Mouse (Mus musculus) kidney, adult 2 months (tissue): ENCODE measurements around the gene Ltbp3. TPM values are rescaled to one million over a fixed set of nuclear protein-coding genes. Genes with fewer than 3 reads are reported as not detected.
A peak's percentile ranks its signal among the peaks of the same experiment; 100 is the strongest.

Experiments
- DNase-seq: peaks from one replicate; pipeline ENCODE4 v3.0.0; 2021
- H3K27ac ChIP-seq: fragments of 200-500 bp; 2 replicates; pipeline ENCODE4 v1.5.1; 2012; ENCODE audit warnings: low read depth, low read length, control low read depth, inconsistent platforms; ENCODE audit not compliant: insufficient read depth
- H3K27me3 ChIP-seq: fragments of 200-500 bp; replicated peaks from 2 replicates; pipeline ENCODE4 v1.6.1; 2012; ENCODE audit warnings: mild to moderate bottlenecking, moderate library complexity, low read length, inconsistent platforms; ENCODE audit not compliant: control insufficient read depth, insufficient read depth
- H3K36me3 ChIP-seq: fragments of 200-500 bp; 2 replicates; pipeline ENCODE4 v1.6.1; 2012; ENCODE audit warnings: mild to moderate bottlenecking, moderate library complexity, low read length, inconsistent platforms; ENCODE audit not compliant: control insufficient read depth, insufficient read depth
- H3K4me1 ChIP-seq: fragments of 200-500 bp; 2 replicates; pipeline ENCODE4 v1.6.1; 2011; ENCODE audit warnings: low read length; ENCODE audit not compliant: control insufficient read depth, insufficient read depth
- H3K4me3 ChIP-seq: fragments of 200-500 bp; 2 replicates; pipeline ENCODE4 v1.5.1; 2011; ENCODE audit warnings: mild to moderate bottlenecking, low read depth, low read length, control low read depth; ENCODE audit not compliant: insufficient read depth
- CTCF ChIP-seq: fragments of 200-500 bp; conservative IDR thresholded peaks from 2 replicates; pipeline ENCODE4 v1.5.1; 2011; ENCODE audit warnings: low read depth, mild to moderate bottlenecking, control low read depth, low read length, moderate library complexity, mixed read lengths; ENCODE audit not compliant: insufficient read depth, insufficient read length
- POLR2A ChIP-seq: fragments of 200-500 bp; IDR thresholded peaks from one replicate; pipeline ENCODE4 v1.6.1; 2011; ENCODE audit warnings: low read depth, low read length, control low read depth
- WGBS: fragments of 180-500 bp; shearing (Covaris S2); methylation state at CpG from one replicate; pipeline ENCODE4 v1.1.7; 2018; 5-methylcytosine and 5-hydroxymethylcytosine counted together
- polyA plus RNA-seq: library from polyadenylated mRNA; depleted of rRNA; stranded (reverse); fragments of >200 nt; gene quantifications from 2 replicates; pipeline ENCODE4 v1.2.3, GENCODE M21; 2012

Ltbp3 gene
- polyA plus RNA-seq, 1 experiment: 52.8 TPM

DNA sequence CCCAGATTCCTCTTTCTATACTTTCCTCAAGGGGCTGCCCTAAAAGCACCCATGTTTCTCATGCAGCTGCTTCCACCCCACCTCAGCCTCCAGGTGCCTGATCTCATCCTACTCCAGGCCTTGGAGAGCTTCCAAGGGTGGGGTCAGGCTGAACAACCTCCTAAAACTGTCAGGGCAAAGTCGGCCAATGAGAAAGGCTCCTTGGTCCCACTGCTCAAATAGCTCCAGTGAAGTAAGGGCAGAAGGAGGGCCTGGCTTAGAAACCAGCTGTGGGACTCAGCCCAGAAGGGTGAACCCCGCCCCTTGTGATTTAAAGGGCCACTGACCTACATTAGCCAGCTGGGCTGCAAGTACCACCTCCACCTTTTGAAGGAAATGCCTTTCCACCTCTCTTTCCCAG, 27.0 kb upstream of the Ltbp3 start:
- no peak overlapping the region for H3K4me3 ChIP-seq
- no peaks in the 10 kb centered on the region for H3K36me3 ChIP-seq
- WGBS: 7% methylated on average over 2 of the region's 2 CpGs
- no peak overlapping the region for H3K27ac ChIP-seq
- peaks cover 3% of the 10 kb centered on the region; the same call in 1 of the 2 replicates for H3K4me1 ChIP-seq
- peak; percentile 85 for DNase-seq
- no peaks in the 10 kb centered on the region for H3K27me3 ChIP-seq
- TF ChIP-seq POLR2A: no peak
- no peak for TF ChIP-seq CTCF

DNA sequence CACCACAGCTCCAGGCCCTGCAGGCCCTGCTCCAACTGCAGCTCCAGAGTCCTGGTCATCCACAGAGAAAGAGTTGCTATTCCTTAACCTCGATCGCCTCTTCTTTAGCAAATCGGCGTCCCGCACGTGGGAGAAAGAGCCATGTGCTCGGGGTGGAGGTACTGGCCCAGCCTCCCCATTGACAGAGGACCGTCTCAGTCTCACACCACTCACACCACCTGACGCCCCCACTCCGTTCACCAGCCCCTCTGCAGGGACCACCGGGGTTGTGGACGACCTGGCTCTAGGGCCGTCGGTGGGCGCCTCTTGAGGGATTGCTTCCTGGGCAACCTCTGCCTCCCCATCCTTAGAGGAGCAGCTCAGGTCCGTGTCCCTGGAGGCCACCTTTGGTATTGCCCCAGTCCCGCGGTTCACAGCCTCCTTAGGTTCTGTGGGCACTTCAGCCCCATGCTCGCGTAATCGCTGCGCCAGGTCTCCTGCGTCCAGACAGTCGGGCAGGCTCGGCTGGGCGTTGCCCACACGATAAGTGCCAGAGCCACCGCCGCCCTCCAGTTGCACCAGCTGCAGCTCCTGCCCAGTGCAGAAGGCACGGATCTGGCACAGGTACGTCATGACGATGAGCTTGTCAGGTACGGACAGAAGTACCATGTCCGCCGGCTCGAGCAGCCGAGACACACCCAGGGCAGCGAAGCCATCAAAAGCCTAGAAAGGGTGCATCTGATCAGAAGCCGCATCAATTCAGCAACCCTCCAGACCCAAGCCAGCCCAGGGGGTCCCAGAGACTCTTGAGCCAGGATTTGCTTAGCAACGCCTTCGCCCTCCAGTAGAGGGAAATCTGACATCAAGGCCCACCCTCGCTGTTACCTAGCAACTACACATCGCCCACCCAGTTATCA, 24.7 kb upstream of the Ltbp3 start:
- H3K4me3 ChIP-seq: no peak overlapping the region
- no peaks in the 10 kb centered on the region for H3K36me3 ChIP-seq
- no peak for TF ChIP-seq POLR2A
- peak; percentile 51; the same call in 1 of the 2 replicates for TF ChIP-seq CTCF
- WGBS: 41% methylated on average over 43 of the region's 43 CpGs
- peak; percentile 54 for DNase-seq
- peaks cover 3% of the 10 kb centered on the region; the same call in 1 of the 2 replicates for H3K4me1 ChIP-seq
- H3K27ac ChIP-seq: no peak overlapping the region
- H3K27me3 ChIP-seq: no peaks in the 10 kb centered on the region

DNA sequence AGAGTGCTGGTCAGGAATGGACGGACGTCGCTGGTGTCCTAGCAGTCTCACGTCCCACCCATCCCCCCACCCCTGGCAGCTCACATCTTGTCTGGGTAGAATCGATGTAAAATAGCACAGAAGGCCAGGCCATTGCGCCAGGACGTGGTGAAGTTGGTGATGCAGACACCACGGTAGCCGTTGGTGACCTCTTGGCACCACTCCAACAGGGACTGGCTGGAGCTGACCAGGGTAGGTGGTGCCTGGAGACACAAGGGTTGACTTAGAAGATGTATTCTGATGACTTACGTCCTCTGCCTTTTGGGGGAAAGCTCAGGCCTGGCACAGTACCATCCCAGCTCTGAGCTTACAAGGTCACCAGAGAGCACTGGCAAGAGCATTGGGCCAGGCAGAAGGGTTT, 23.7 kb upstream of the Ltbp3 start:
- peak; percentile 27 for DNase-seq
- no peak overlapping the region for H3K4me3 ChIP-seq
- peaks cover 3% of the 10 kb centered on the region; the same call in 1 of the 2 replicates for H3K4me1 ChIP-seq
- WGBS: 58% methylated on average over 10 of the region's 10 CpGs
- no peak for TF ChIP-seq CTCF
- TF ChIP-seq POLR2A: no peak
- H3K27ac ChIP-seq: no peak overlapping the region
- no peaks in the 10 kb centered on the region for H3K36me3 ChIP-seq
- no peaks in the 10 kb centered on the region for H3K27me3 ChIP-seq

DNA sequence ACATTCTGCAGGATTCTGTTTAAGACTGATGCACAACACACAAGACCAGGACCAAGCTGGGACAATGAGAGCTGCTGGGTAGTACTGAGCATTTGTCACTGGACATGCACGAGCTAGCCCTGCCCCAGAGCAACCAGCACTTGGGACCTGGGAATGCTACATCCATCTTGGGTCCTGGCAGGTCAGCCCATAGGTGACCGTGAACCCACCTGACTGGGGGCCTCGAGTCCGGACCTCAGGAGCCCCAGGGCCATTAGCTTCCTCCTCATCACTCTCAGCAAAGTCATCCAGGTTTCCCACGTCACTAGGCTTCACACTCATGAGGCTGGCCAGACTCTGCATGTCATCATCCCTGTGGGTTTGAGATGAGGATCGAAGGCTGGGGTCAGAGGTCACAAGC, 19.5 kb upstream of the Ltbp3 start:
- 91% methylated on average over 6 of the region's 6 CpGs for WGBS
- Histone ChIP-seq H3K4me3 (no peak overlapping the region), H3K4me1 (peaks cover 4% of the 10 kb centered on the region; the same call in 1 of the 2 replicates), H3K36me3 (no peaks in the 10 kb centered on the region), H3K27ac (no peak overlapping the region), H3K27me3 (no peaks in the 10 kb centered on the region)
- no peak for DNase-seq
- TF ChIP-seq POLR2A (no peak), CTCF (no peak)

- TF ChIP-seq POLR2A (no peak), CTCF (no peak)
- no peak for DNase-seq
- Histone ChIP-seq H3K4me1 (peaks cover 6% of the 10 kb centered on the region; the same call in 1 of the 2 replicates), H3K27me3 (no peaks in the 10 kb centered on the region), H3K36me3 (no peaks in the 10 kb centered on the region), H3K27ac (no peak overlapping the region), H3K4me3 (no peak overlapping the region)
- 76% methylated on average over 7 of the region's 7 CpGs for WGBS
Observed at GRCm38 (mm10) chr19:5722848-5723425, 17.8 kb upstream of the Ltbp3 start.

DNA sequence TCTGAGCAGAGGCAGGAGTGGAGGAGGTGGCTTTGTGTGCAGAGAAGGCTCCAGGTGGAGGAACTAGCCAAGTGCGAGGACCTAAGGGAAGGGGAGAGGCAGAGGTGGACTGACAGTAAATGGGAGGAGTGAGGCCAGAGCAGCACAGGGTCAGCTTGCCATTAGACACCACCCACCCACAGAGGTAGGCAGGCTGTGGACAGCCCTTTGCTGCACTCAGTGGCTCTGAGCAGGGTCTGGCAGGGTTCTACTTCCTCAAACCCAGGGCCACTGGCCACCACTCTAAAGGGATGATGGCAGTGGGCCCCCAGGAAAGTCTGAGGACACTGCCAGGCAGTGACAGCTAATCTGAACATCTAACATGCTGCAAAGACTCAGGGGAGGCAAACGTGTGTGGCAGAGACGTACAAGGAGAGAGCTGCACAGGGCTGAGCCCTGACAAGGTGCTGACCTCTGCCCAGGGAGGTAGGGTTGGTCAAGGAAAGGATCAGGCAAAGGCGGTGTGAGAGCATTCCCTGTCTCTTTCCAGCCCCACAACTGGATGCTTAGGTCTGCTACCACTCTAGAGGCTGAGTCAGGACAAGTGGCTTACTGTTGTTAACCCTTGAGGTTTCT, 16.7 kb upstream of the Ltbp3 start:
- no peak for TF ChIP-seq CTCF
- TF ChIP-seq POLR2A: no peak
- peak overlapping the region; percentile 70; the same call in 1 of the 2 replicates for H3K4me3 ChIP-seq
- H3K27me3 ChIP-seq: no peaks in the 10 kb centered on the region
- no peak for DNase-seq
- 45% methylated on average over 4 of the region's 4 CpGs for WGBS
- peaks cover 13% of the 10 kb centered on the region; the same call in 1 of the 2 replicates for H3K4me1 ChIP-seq
- H3K36me3 ChIP-seq: no peaks in the 10 kb centered on the region
- H3K27ac ChIP-seq: no peak overlapping the region

GRCm38 (mm10) chr19:5724549-5724941, 16.2 kb upstream of the Ltbp3 start:
- peaks cover 13% of the 10 kb centered on the region; the same call in 1 of the 2 replicates for H3K4me1 ChIP-seq
- H3K36me3 ChIP-seq: no peaks in the 10 kb centered on the region
- no peaks in the 10 kb centered on the region for H3K27me3 ChIP-seq
- peak; percentile 88 for DNase-seq
- no peak for TF ChIP-seq POLR2A
- TF ChIP-seq CTCF: no peak
- WGBS: 37% methylated on average over 7 of the region's 7 CpGs
- H3K4me3 ChIP-seq: peak overlapping the region; percentile 70
- peak overlapping the region; percentile 88 for H3K27ac ChIP-seq
